Mouse (Mus musculus): Measurements from ENCODE around the gene Gm20671. TPM values are rescaled to one million over a fixed set of nuclear protein-coding genes. Genes with fewer than 3 reads are reported as not detected.
A peak's percentile ranks its signal among the peaks of the same experiment; 100 is the strongest.
"Not testable (repeated sequence)": the region's sequence is repeated elsewhere in the genome, so short reads cannot be mapped to it uniquely, and the experiment has no call there.

Gm20671 gene
- not detected for total RNA-seq (2021)
- long read RNA-seq, experiment 1, partial matches to known transcripts = 4 of 6 reads
- long read RNA-seq, experiment 1, other reads (novel, unspliced or antisense) = 2 of 6 reads
- long read RNA-seq, experiment 2, partial matches to known transcripts = 0 of 6 reads
- long read RNA-seq, experiment 2, other reads (novel, unspliced or antisense) = 6 of 6 reads

DNA sequence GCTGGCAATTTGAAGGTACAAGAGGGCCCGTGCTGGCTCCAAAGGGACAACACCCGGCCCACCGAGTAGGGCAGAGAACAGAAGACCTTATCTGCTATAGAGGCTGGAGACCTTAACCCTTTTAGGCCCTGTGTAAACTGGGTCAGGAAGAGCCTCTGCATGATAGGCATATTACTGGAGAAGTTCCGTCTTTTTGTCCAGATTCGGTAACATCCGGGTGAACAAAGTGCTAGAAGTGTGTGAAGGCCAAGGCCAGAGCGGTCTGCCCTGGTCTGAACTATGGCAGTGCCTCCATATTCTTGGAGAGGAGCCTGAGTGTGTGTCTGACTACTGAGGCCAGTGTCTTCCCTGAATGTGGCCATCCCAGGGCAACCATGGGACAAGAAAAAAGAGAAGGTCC, at the start of gene Gm20671:
Gene Gm20671, minus strand, starts transcription at position 101 of the 400 bp plus-strand sequence.
- peak in 1 of 2 experiments; percentile 10 for DNase-seq (ENCODE audit: low spot score in 2 of 2)

DNA sequence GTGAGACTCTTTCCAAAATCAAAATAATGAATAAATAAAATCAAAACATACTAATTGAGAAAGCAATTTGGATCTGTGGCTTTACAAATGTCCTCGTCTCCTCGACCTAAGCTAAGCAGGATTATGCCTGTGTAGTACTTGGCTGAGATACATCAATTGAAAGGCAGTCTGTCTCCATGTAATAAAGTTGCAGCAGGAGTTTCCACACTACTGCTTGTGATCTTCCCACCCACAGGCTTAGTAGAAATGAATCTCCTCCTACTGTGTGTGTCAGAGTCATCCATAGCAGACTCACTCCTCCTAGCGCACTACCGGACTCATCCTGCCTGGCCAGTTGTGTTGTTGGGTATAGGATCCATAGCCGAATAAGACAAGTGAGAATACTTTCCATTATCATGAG, 45.4 kb upstream of the Gm20671 start:
- no peak for DNase-seq (ENCODE audit: low spot score in 2 of 2)

DNA sequence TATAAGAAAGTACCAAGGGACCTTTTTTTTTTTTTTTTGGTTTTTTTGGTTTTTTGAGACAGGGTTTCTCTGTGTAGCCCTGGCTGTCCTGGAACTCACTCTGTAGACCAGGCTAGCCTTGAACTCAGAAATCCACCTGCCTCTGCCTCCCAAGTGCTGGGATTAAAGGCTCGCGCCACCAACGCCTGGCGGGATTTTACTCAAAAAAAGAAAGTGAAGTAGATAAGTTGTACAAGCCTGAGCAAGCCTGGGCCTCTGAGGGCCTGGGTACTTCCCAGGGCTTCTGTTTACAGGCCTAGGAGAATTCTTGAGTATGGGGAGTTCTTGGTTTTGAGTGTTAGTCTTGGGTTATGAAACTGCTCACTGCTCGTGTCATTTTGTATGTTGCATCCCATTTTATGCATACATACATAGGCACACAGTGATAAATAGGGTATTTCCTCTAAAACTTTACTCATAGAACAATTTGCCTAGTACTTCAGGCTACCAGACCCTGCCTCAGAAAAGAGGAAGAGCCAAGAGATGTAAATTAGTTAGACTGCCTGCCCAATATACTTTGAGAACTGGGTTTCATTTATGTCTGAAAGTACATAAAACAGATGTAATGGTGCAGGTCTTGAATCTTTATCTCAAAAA, 42.6 kb upstream of the Gm20671 start:
- no peak for DNase-seq (ENCODE audit: low spot score in 2 of 2)

DNA sequence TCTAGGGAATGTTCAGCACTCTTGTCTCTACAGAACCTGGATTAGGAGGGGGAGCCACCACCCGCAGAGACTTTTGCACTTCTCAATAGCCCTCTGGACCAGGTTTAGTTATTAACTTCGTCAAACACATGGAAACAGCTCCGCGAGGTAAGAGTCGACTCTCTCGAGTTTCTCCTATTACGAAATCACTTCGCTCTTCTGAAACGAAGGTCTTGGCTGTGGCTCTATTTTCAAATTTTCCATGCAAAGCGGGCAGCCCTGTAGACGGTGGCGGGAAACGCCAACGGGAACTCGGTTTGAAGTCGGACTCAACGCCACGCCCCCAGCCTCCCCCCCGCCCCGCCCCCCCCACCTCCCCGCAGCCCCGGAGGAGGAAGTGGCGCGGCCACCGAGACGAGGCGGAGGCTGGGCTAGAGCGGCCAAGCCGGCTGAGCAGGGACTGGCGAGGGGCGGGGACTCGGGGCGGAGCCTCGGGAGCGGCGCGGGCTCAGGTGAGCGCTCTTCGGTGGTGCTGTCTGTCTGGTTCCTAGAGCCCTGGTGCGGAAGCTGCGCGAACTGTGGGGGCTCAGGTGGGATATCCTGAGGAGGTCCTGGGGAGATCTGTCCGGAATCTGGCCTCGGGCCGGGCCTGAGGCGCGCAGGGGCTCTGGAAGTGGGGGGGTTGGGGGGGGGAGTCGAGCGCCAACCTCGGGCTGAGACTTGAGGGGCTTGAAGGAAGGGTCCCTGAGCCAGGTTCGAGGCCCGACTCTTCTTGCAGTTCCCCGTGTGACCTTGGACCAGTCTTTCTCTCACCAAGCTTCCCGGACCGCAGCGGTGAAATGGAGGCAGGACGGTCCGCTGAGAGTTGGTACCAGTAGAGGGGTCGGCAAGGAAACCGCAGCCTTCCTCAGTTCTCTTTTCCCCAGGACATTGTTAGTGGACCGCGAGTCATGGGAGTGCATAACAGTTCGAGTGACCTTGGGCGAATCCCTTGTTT, 36.6 kb upstream of the Gm20671 start, which contains the start of gene Depdc5:
Gene Depdc5, plus strand, starts transcription at position 449 of the 976 bp plus-strand sequence.
- peak; percentile 89 to 91 for DNase-seq (ENCODE audit: low spot score in 2 of 2)

DNA sequence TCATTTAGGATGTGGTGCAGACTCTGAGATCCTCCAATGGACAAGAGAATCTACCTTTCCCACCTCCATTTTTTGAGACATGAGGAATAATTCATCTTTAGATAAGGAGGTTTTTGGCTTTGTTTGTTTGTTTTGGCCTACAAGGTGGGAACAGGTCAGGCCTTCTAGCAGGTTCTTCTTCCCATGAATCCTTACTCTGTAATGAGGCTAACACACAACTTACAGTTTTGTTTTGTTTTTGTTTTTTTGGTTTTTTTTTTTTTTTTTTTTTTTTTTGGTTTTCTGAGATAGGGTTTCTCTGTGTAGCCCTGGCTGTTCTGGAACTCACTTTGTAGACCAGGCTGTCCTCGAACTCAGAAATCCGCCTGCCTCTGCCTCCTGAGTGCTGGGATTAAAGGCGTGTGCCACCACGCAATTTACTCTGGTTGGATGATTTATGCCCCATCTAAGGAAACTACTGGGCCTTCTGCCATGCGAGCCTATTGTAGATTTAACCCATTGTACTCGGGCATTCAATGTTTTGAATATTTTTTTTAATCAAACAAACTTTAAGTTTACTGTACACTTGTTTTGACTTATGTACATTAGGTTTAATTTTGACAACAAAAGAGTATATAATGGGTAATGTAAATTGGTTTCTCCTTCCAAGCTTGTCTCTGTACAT, 35.7 kb upstream of the Gm20671 start:
- no peak for DNase-seq (ENCODE audit: low spot score in 2 of 2)

DNA sequence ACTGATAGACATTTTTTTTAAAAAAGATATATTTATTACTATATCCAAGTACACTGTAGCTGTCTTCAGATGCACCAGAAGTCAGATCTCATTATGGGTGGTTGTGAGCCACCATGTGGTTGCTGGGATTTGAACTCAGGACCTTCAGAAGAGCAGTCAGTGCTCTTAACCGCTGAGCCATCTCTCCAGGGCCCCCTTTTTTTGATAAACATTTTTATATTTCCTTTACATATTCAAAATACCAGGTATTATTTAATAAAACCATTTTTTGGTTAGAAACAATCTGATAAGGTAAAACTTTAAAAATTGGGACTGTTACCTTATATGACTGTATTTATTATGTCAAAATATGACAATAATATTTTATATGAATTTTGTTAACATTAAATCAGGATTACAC, 34.2 kb upstream of the Gm20671 start:
- DNase-seq (ENCODE audit: low spot score in 2 of 2) = no peak

DNA sequence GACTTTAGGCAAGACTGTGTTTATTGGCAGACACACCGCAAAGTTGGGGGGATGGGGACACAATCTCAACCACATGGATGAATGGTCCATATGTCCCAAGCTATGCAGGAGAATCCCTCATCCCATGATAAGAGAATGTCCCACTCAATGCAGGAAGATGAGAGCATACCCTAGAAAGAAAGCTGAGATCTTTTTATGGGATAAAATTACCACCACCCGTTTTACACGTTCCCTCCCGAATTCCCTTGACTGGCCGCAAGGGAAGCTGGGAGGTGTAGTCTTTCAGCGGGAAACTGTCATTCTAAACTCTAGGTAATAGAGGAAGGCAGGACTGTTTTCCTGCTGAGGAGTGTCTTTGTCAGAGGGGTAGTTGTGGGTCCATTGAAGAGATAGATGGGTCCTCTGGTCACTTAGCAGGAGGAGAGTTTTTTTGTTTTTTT, 30.9 kb upstream of the Gm20671 start:
- peak in 1 of 2 experiments; percentile 31 for DNase-seq (ENCODE audit: low spot score in 2 of 2)

DNA sequence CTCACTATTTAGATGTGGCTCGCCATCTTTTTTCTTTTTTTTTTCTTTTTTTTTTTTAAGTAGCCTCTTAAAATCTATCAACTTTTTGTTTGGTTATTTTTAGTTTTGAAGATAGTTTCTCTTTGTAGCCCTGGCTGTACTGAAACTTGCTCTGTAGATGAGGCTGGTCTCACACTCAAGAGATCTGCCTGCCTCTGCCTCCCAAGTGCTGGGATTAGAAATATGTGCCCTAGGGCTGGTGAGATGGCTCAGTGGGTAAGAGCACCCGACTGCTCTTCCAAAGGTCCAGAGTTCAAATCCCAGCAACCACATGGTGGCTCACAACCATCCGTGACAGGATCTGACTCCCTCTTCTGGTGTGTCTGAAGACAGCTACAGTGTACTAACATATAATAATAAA, 28.4 kb upstream of the Gm20671 start:
- not testable (repeated sequence) for DNase-seq (ENCODE audit: low spot score in 2 of 2)

DNA sequence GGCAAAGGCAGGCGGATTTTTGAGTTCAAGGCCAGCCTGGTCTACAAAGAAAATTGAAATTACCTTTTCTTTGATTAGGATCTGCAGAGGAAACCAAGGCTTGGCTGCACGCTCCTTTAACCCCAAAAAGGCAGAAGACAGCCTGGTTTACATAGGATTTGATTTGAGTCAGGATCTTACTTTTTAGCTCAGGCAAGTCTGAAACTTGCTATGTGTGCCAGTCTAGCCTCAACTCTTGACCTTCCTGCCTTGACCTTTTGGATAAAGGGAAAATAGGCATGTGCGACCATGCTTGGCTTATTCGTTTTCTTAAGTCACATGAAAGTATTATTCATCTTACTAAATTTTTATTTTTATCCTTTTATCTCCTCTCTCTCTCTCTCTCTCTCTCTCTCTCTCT, 27.9 kb upstream of the Gm20671 start:
- no peak for DNase-seq (ENCODE audit: low spot score in 2 of 2)

DNA sequence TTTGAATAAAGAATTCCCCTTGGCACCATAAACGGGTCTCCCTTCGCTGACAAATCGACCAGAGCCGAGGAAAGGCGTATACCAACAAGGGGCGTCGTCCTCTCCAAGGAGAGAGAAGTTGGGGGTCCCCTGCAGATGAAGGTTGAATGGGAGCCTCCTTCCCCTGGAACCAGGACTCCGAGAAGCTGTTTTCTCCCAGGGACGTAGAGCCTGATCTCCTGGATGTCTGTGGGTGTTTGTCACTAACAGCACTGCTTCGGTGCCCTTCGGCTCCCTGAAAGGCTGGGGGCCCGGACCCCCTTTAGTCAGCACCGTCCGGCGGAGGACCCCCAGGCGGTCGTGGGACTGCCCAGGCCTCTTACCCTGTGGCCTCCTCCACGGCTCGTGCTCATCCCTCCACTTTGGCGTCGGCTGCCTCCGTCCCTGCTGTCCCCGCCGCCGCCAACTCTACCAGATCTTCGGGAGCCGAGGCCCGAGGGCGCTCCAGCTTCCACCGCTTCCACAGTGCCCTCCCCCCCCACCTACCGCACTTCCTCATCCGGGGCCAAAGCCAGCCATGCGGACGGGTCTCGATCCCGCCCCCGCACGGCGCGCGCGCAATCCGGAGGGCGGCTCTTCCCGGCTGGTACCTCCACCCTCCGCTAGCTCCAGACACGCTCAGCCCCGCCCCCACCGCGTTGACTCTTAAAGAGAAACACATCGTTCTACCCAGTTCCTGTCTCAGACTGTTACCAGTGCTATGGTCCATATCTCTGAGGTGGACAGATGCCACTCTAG, 27.0 kb upstream of the Gm20671 start, which contains the start of gene Prr14l:
Gene Prr14l, minus strand, starts transcription at position 526 of the 777 bp plus-strand sequence.
- DNase-seq (ENCODE audit: low spot score in 2 of 2) = peak; percentile 99 to 100

DNA sequence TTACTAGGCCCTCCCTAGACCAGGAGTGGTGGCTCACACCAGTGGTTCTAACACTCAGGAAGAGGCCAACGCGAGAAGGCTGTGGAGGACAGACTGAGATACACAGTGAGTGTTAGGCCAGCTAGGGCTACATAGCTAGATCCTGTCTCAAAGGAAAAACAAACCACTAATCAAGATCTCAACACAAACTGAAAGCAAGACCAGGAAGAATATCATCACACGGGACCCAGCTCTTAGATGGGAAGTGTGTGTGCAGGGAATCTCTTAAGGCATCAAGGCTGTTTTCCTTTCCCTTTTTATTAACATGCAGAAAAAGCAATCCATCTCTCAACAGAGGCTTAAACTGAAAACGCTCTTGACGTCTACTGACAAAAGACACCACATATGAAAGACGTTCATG, 25.1 kb upstream of the Gm20671 start:
- no peak for DNase-seq (ENCODE audit: low spot score in 2 of 2)

DNA sequence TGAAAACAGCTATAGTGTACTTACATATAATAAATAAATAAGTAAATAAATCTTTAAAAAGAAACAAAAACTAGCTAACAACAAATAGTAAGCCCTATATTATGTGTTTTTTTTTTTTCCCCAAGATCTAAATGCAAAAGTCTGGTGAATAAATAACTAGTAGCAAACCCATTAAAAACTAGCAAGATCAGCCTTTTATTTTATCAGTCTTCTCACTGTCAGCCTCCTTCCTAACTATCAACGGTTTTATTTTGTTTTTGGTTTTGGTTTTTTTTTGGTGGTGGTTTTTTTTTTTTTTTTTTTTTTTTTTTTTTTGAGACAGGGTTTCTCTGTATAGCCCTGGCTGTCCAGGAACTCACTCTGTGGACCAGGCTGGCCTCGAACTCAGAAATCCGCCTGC, 22.7 kb upstream of the Gm20671 start:
- not testable (repeated sequence) for DNase-seq (ENCODE audit: low spot score in 2 of 2)

DNA sequence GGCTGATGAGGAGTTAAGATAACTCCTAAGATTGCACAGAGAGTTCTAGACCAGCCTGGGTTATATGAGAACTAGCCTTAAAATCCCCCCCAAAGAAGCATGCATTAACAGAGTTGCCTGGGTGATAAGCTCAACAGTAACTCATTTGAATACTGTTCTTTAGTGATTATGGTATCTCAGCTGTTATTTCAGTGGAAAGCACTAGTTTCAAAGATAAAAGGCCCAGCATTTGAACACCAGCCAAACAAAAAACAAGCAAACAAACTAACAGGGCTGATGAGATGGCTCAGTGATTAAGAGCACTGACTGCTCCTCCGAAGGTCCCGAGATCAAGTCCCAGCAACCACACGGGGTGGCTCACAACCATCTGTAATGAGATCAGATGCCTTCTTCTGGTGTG, 22.3 kb upstream of the Gm20671 start:
- no peak for DNase-seq (ENCODE audit: low spot score in 2 of 2)

DNA sequence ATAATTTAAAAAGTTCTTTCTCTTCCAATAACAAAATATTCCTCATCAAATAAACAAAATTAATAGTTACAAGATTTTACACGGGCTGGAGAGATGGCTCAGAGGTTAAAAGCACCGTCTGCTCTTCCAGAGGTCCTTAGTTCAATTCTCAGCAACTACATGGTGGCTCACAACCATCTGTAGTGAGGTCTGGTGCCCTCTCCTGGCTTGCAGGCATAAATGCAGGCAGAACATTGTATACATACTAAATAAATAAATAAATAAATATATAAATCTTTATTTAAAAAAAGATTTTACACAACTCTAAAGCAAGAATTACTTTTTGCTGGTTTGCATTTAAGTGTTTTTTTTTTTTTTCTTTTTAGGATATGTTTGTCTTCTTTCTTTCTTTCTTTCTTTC, 13.1 kb upstream of the Gm20671 start:
- DNase-seq (ENCODE audit: low spot score in 2 of 2) = no peak

DNA sequence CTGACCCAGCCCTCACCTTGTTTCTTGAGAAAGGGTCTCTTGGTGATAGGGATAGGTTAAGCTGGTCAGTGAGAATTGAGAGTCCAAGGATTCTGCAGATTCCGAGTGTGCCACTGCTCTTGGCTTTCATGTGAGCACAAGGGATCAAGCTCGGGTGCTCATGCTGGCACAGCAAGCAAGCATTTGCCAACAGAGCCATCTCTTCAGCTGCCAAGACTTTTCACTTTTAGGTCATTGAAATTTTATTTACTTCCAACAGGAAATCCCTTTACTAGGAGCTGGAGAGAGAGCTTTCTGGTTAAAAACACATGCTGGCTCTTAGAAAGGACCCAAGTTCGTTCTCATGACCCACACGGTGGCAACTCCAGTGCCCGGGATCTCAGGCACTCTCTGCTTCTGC, 10.1 kb upstream of the Gm20671 start:
- no peak for DNase-seq (ENCODE audit: low spot score in 2 of 2)

DNA sequence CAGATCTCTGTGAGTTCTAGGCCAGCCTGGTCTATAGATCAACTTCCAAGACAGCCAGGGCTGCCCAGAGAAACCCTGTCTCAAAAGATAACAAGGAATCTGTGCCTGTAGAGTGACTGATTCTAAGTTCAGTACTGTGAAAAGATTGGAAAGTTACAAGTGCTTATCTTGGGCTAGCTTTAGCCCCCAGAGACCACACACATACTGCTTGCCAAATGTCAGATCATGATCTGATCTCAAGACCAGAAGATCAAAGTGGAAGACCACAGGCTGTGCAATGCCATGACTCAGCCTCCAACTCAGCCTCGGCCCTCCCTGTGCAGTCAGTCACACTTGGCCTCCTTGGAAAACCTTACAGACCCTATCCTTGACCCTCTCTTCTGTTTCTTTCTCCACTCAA, 7.6 kb upstream of the Gm20671 start:
- DNase-seq (ENCODE audit: low spot score in 2 of 2) = no peak

DNA sequence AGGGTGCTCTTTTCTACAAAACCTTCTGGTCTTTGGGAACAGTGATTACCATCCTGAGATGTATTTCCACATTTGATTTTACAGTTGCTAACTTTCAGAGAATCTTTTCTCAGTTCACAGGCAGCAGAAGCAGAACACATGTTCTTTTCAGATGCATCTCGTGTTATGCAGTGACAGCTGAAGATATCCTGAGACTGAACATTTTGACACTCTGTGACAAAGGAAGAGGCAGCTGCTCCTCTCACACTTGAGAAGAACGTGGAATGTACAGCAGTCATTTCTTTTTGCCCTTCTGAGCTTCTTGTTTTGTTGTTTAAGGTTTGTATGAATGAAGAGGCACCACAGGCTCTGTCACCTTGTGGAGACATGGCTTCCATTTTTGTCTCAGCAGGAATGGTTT, 3.1 kb upstream of the Gm20671 start:
- no peak for DNase-seq (ENCODE audit: low spot score in 2 of 2)

DNA sequence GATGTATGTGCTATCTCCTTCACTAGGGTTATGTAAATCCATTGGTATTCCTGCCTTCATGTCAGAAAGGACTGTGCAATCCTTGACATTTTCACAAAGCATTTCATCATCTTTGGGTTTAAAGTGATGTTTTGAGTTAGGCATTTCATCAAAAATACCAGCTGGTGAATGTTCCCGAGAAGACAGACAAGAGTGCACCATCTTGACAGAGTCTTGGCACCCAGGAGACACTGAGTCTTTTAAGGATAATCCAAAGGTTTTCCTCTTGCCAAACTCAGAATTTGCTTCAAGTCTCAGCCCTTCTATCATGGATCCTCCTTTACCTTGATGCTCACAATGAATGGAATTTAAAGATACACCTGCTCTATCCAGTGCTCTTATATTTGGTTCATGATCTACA, 1.9 kb upstream of the Gm20671 start:
- DNase-seq (ENCODE audit: low spot score in 2 of 2) = not testable (repeated sequence)

DNA sequence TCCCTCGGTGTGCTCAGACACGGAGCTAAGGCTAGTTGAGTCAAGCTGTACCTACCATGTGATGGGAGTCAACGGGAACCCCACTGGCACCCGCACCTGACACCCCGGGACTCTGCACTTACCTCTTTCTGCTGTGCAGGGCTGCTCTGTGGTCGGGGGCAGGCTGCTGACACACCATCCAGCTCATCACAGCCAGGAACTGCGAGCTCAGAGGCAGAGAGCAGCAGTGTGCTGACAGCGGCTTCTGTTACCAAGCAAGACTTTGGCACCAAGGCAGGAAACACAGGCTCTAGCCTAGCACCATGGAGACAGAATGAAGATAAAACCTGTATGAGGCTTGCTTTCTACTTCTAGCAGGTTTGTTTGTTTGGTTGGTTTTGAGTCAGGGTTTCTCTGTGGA, 6.4 kb downstream of the Gm20671 start:
- no peak for DNase-seq (ENCODE audit: low spot score in 2 of 2)

DNA sequence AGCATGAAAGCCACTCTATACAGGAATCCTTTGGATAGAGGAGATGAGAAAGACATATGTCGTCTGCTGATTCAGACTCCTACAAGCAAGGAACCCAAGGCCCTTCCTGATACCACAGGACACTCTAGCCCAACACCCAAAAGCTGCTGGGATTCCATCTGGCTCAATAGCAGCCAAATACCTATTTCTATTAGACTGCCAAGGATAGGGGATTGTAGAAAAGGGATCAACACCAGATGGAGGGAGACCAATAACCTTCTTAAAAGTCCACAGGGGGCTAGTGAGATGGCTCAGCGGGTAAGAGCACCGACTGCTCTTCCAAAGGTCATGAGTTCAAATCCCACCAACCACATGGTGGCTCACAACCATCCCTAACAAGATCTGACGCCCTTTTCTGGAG, 11.5 kb downstream of the Gm20671 start:
- DNase-seq (ENCODE audit: low spot score in 2 of 2) = no peak
